Mouse (Mus musculus): Measurements from ENCODE around the gene Rbpj. TPM values are rescaled to one million over a fixed set of nuclear protein-coding genes. Genes with fewer than 3 reads are reported as not detected.
A peak's percentile ranks its signal among the peaks of the same experiment; 100 is the strongest.
"Not testable (repeated sequence)": the region's sequence is repeated elsewhere in the genome, so short reads cannot be mapped to it uniquely, and the experiment has no call there.

Gene Rbpj
- polyA plus RNA-seq, 1 experiment from 2014 or later, result 30.0 TPM

DNA sequence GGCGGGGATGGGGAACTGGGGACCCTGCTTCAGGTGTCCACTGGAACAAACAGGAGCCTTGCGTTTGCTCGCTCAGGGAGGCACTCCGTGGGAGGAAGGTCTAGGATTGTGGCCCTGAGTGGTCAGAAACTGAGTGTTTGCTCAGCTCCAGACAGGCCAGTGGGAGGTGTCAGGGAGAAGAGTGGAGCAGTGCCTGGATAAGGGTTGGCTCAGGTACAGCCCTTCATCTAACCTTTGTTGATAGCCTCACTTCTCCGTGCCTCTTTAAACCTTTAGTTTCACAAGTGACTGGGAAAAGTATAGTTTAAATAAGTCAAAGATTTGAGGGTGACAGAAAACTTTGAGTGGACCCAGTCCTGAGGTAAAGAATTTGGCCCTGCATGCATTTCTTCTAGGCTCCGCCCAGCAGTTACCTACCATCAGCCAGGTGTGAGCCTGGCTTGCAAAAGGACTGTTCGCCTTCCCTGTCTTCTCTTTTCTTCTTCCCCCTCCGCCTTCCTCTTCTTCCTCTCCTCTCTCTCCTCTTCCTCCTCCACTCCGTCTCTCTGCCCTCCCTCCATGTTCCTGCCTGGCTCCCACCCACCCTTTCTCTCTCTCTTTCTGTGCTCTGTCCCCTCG lies 204.5 kb downstream of the Rbpj start:
- H3K9ac ChIP-seq (ENCODE audit: low read length), result no peak overlapping the region
- no peak overlapping the region for H3K4me2 ChIP-seq (ENCODE audit: low read depth, low read length)
- H3K27me3 ChIP-seq (ENCODE audit: control insufficient read depth, insufficient read depth, low read length), result no peaks in the 10 kb centered on the region
- no peak overlapping the region for H3K4me3 ChIP-seq (replicated peaks; ENCODE audit: low read length)
- no peak for ATAC-seq (ENCODE audit: insufficient read depth, low FRiP score)
- 76% methylated on average over 10 of the region's 10 CpGs for WGBS
- H3K4me1 ChIP-seq (ENCODE audit: control insufficient read depth, insufficient read depth, low read length), result no peaks in the 10 kb centered on the region
- no peak overlapping the region for H3K27ac ChIP-seq (ENCODE audit: low read length)
- H3K36me3 ChIP-seq (ENCODE audit: control insufficient read depth, insufficient read depth, low read length), result no peaks in the 10 kb centered on the region
- no peaks in the 10 kb centered on the region for H3K9me3 ChIP-seq (replicated peaks; ENCODE audit: control insufficient read depth, low read length)

- H3K27me3 ChIP-seq (ENCODE audit: control insufficient read depth, insufficient read depth, low read length), result no peaks in the 10 kb centered on the region
- H3K36me3 ChIP-seq (ENCODE audit: control insufficient read depth, insufficient read depth, low read length), result no peaks in the 10 kb centered on the region
- H3K4me2 ChIP-seq (ENCODE audit: low read depth, low read length), result no peak overlapping the region
- ATAC-seq (ENCODE audit: insufficient read depth, low FRiP score), result no peak
- H3K4me3 ChIP-seq (replicated peaks; ENCODE audit: low read length), result no peak overlapping the region
- WGBS, result 60% methylated on average over 4 of the region's 4 CpGs
- no peaks in the 10 kb centered on the region for H3K9me3 ChIP-seq (replicated peaks; ENCODE audit: control insufficient read depth, low read length)
- H3K27ac ChIP-seq (ENCODE audit: low read length), result no peak overlapping the region
- no peaks in the 10 kb centered on the region for H3K4me1 ChIP-seq (ENCODE audit: control insufficient read depth, insufficient read depth, low read length)
- no peak overlapping the region for H3K9ac ChIP-seq (ENCODE audit: low read length)
Measured at GRCm38 (mm10) chr5:53671507-53671906, 205.6 kb downstream of the Rbpj start.

DNA sequence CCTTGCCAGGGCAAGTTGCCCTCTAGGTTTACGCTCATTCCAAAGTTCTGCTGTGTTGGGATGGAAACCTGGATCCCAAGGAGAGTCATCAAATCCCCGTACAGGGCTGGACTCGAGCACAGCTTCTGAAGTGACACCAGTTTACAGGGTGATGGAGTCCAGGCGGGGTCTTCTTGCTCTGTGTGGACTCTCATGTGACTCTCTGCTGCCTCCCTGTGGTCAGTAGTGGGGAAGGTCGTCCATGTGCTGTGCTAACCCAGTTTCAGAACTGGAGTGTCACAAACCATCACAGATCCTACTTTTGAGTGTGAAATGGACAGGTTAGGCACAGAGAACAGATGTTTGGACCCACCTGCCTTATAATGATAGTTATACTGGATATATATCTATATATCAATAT lies 206.4 kb downstream of the Rbpj start:
- 28% methylated on average over 5 of the region's 5 CpGs for WGBS
- Histone ChIP-seq H3K4me2 (ENCODE audit: low read depth, low read length) (no peak overlapping the region), H3K9me3 (replicated peaks; ENCODE audit: control insufficient read depth, low read length) (no peaks in the 10 kb centered on the region), H3K27me3 (ENCODE audit: control insufficient read depth, insufficient read depth, low read length) (no peaks in the 10 kb centered on the region), H3K9ac (ENCODE audit: low read length) (no peak overlapping the region), H3K36me3 (ENCODE audit: control insufficient read depth, insufficient read depth, low read length) (no peaks in the 10 kb centered on the region), H3K27ac (ENCODE audit: low read length) (no peak overlapping the region), H3K4me3 (replicated peaks; ENCODE audit: low read length) (no peak overlapping the region), H3K4me1 (ENCODE audit: control insufficient read depth, insufficient read depth, low read length) (no peaks in the 10 kb centered on the region)
- ATAC-seq (ENCODE audit: insufficient read depth, low FRiP score), result no peak

- ATAC-seq (ENCODE audit: insufficient read depth, low FRiP score); H3K27ac ChIP-seq (ENCODE audit: low read length); H3K4me2 ChIP-seq (ENCODE audit: low read depth, low read length); H3K9me3 ChIP-seq (replicated peaks; ENCODE audit: control insufficient read depth, low read length); H3K4me3 ChIP-seq (replicated peaks; ENCODE audit: low read length); H3K36me3 ChIP-seq (ENCODE audit: control insufficient read depth, insufficient read depth, low read length); H3K27me3 ChIP-seq (ENCODE audit: control insufficient read depth, insufficient read depth, low read length); H3K9ac ChIP-seq (ENCODE audit: low read length); H3K4me1 ChIP-seq (ENCODE audit: control insufficient read depth, insufficient read depth, low read length): not testable (repeated sequence)
- 81% methylated on average over 6 of the region's 6 CpGs for WGBS
Measured at GRCm38 (mm10) chr5:53673493-53674150, 207.7 kb downstream of the Rbpj start.

DNA sequence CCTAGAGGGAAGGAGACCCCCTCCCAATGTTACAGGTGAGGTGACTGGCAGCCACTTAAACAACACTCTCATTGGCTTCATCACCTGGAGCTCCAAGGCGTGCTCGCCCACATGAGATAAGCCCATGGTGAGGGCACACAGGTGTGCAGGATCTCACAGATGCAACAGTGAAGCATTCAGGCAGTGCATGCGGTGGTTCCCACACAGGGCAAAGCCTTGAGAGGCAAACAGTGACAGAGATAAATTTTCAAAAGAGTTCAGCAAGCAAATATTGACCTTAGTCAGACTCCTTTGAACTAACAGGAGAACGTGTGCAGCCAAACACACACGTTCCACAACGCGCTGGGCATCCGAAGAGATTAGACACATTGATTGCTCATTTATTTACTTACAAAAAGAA lies 210.7 kb downstream of the Rbpj start:
- peak; percentile 90 for ATAC-seq (ENCODE audit: insufficient read depth, low FRiP score)
- 56% methylated on average over 8 of the region's 8 CpGs for WGBS
- no peaks in the 10 kb centered on the region for H3K4me1 ChIP-seq (ENCODE audit: control insufficient read depth, insufficient read depth, low read length)
- no peaks in the 10 kb centered on the region for H3K9me3 ChIP-seq (replicated peaks; ENCODE audit: control insufficient read depth, low read length)
- no peak overlapping the region for H3K9ac ChIP-seq (ENCODE audit: low read length)
- H3K36me3 ChIP-seq (ENCODE audit: control insufficient read depth, insufficient read depth, low read length), result no peaks in the 10 kb centered on the region
- H3K27me3 ChIP-seq (ENCODE audit: control insufficient read depth, insufficient read depth, low read length), result no peaks in the 10 kb centered on the region
- H3K4me2 ChIP-seq (ENCODE audit: low read depth, low read length), result no peak overlapping the region
- H3K27ac ChIP-seq (ENCODE audit: low read length), result peak overlapping the region; percentile 7; the same call in 1 of the 2 replicates
- H3K4me3 ChIP-seq (replicated peaks; ENCODE audit: low read length), result no peak overlapping the region

DNA sequence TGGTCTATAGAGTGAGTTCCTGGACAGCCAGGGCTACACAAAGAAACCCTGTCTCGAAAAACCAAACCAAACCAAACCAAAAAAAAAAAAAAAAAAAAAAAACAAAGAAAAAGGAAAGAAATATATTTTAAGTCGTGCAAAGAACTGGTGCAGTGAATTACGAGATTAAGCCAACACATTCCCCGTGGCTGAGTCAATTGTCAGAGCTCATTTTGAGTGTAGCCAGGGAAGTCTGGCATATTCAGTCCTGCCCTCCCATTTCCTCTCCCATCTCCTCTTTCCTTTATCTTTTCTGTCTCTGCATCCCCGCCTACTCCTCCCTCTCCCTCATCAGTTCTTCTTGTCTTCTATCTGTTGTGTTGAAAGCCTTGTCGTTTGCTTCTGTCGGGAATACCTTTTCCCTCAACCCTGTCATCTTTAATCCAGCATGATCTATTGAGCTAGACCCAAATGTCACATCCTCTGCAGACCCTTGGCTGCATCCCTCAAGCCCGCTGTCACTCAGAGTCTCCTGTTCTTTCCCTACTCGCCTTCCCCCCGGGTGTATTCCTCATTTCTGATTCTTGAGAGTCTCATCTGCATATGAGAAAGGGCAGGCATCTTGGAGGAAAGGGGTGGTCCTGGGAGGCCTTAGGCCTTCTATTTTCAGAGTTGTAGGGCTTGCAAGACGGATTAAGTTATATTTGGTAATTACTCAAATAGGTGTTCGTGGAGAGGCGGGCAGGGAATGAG lies 212.2 kb downstream of the Rbpj start:
- Histone ChIP-seq H3K9me3 (replicated peaks; ENCODE audit: control insufficient read depth, low read length) (no peaks in the 10 kb centered on the region), H3K9ac (ENCODE audit: low read length) (no peak overlapping the region), H3K36me3 (ENCODE audit: control insufficient read depth, insufficient read depth, low read length) (no peaks in the 10 kb centered on the region), H3K27me3 (ENCODE audit: control insufficient read depth, insufficient read depth, low read length) (no peaks in the 10 kb centered on the region), H3K4me2 (ENCODE audit: low read depth, low read length) (no peak overlapping the region), H3K4me1 (ENCODE audit: control insufficient read depth, insufficient read depth, low read length) (no peaks in the 10 kb centered on the region), H3K27ac (ENCODE audit: low read length) (no peak overlapping the region), H3K4me3 (replicated peaks; ENCODE audit: low read length) (no peak overlapping the region)
- WGBS, result 46% methylated on average over 13 of the region's 13 CpGs
- ATAC-seq (ENCODE audit: insufficient read depth, low FRiP score), result no peak

- WGBS, result 59% methylated on average over 6 of the region's 6 CpGs
Measured at GRCm38 (mm10) chr5:53679651-53680050, 213.7 kb downstream of the Rbpj start.

DNA sequence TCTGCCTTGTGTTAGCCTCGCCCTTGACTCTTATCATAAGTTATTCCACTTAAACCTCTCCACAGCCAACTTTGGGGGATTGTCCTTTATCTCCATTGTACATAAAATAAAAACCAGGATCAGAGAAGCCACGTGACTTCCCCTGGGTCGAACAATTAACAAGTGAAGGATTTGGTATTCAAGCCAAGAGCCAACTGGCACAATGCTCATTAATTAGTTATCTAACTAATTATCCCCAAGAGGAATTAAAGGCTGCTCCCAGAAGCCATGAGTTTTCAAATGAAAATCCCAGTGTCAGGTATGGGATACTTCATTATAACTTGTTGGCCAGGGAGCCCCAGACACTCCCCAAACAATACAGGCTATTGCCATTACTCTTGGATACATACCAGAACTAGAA lies 218.0 kb downstream of the Rbpj start:
- H3K4me2 ChIP-seq (ENCODE audit: low read depth, low read length), result no peak overlapping the region
- no peak overlapping the region for H3K9ac ChIP-seq (ENCODE audit: low read length)
- ATAC-seq (ENCODE audit: insufficient read depth, low FRiP score), result no peak
- 56% methylated on average over 3 of the region's 3 CpGs for WGBS
- H3K9me3 ChIP-seq (replicated peaks; ENCODE audit: control insufficient read depth, low read length), result no peaks in the 10 kb centered on the region
- H3K27me3 ChIP-seq (ENCODE audit: control insufficient read depth, insufficient read depth, low read length), result no peaks in the 10 kb centered on the region
- H3K4me3 ChIP-seq (replicated peaks; ENCODE audit: low read length), result no peak overlapping the region
- peaks cover 10% of the 10 kb centered on the region; the same call in 1 of the 2 replicates for H3K4me1 ChIP-seq (ENCODE audit: control insufficient read depth, insufficient read depth, low read length)
- no peak overlapping the region for H3K27ac ChIP-seq (ENCODE audit: low read length)
- no peaks in the 10 kb centered on the region for H3K36me3 ChIP-seq (ENCODE audit: control insufficient read depth, insufficient read depth, low read length)

More at GRCm38 (mm10) chr5:53679651-53680050, 213.7 kb downstream of the Rbpj start:
- no peaks in the 10 kb centered on the region for H3K4me1 ChIP-seq (ENCODE audit: control insufficient read depth, insufficient read depth, low read length)
- no peaks in the 10 kb centered on the region for H3K27me3 ChIP-seq (ENCODE audit: control insufficient read depth, insufficient read depth, low read length)
- H3K27ac ChIP-seq (ENCODE audit: low read length), result no peak overlapping the region
- H3K4me3 ChIP-seq (replicated peaks; ENCODE audit: low read length), result no peak overlapping the region
- H3K9me3 ChIP-seq (replicated peaks; ENCODE audit: control insufficient read depth, low read length), result no peaks in the 10 kb centered on the region
- H3K4me2 ChIP-seq (ENCODE audit: low read depth, low read length), result no peak overlapping the region
- H3K9ac ChIP-seq (ENCODE audit: low read length), result no peak overlapping the region
- no peak for ATAC-seq (ENCODE audit: insufficient read depth, low FRiP score)
- H3K36me3 ChIP-seq (ENCODE audit: control insufficient read depth, insufficient read depth, low read length), result no peaks in the 10 kb centered on the region

DNA sequence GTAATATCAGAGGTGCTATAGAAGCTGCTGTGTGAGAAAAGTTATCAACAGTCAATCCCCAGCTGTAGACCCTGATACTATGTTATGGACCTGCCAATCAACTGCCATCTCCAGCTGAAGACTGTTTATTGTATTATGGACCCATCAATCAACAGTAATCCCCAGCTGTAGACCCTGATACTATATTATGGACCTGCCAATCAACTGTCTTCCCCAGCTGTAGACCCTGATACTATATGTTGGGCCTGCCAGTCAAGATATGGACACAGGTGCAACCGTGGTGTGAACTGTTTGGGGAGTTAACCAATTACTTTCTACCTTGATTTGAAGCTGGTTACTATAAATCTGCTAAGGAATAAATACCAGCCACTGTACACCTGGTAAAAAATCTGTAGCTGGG lies 218.5 kb downstream of the Rbpj start:
- Histone ChIP-seq H3K4me1 (ENCODE audit: control insufficient read depth, insufficient read depth, low read length) (peaks cover 10% of the 10 kb centered on the region; the same call in 1 of the 2 replicates), H3K36me3 (ENCODE audit: control insufficient read depth, insufficient read depth, low read length) (no peaks in the 10 kb centered on the region), H3K9me3 (replicated peaks; ENCODE audit: control insufficient read depth, low read length) (no peaks in the 10 kb centered on the region), H3K4me3 (replicated peaks; ENCODE audit: low read length) (no peak overlapping the region), H3K9ac (ENCODE audit: low read length) (no peak overlapping the region), H3K27me3 (ENCODE audit: control insufficient read depth, insufficient read depth, low read length) (no peaks in the 10 kb centered on the region), H3K27ac (ENCODE audit: low read length) (no peak overlapping the region), H3K4me2 (ENCODE audit: low read depth, low read length) (no peak overlapping the region)
- 55% methylated on average over 1 of the region's 1 CpGs for WGBS
- ATAC-seq (ENCODE audit: insufficient read depth, low FRiP score), result no peak

All from stomach, embryonic 16.5 days (tissue).